Comparison of ENCODE assay signal across 8 mouse cellular contexts in the genomic region with DNA sequence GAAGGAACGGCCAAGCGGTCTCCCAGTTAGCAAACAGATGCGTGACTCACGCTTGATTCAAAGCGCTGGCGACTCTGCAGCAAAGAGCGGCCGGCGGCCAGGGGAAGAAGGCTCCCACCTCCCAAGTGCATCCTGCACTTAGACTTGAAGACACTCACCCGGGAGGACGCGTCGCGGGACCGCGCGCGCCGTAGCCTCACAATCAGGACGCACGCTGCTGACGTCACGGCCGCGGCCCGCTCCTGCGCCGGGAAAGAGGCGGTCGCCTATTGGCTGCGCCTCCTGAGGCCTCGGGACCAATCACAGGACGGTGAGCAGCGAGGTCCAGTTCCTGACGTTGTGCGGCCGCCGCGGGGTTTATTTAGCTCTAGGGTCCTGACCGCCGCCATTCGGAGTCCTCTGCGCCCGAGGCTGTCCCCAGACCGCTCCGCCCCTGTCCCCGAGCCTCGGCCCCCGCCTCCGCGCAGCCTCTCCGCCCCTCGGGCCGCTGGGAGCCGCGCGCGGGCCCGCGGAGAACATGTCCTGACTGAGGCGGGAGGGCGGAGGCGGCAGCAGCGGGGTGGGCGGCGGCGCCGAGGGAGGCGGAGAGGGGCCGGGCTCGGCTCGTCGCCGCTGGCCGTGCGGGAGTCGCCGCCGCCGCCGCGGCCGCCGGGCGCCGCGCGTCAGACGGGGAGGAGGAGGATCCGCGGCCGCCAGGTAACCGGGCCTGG. TPM values are rescaled to one million over a fixed set of nuclear protein-coding genes. Genes with fewer than 3 reads are reported as not detected.
DNase-seq lines count a peak whose midpoint lies in the region; ATAC-seq lines count a peak whose summit lies in the region.

A gene (plus strand): TSS at position 293 of the 710 bp plus-strand sequence.

- ATAC-seq in hindbrain, embryonic 15.5 days (ENCODE audit: low FRiP score, low read depth) = peak; percentile 99

- H3K4me3 ChIP-seq in hindbrain, embryonic 15.5 days = peak within 1 kb of the TSS; percentile 75

- no peaks in the 10 kb centered on the region for H3K27me3 ChIP-seq in hindbrain, embryonic 15.5 days

- H3K4me1 ChIP-seq in hindbrain, embryonic 15.5 days (replicated peaks) = peaks cover 29% of the 10 kb centered on the region

- DNase-seq in T-cell, adult 2 months (ENCODE audit: low spot score) = peak; percentile 98
- peak; percentile 99 for DNase-seq in cerebellum, postnatal 36 days
- DNase-seq in frontal cortex, postnatal 36 days (ENCODE audit: low spot score in 2 of 2) = peak; percentile 99
- DNase-seq in left cerebral cortex, adult 11 months (ENCODE audit: low spot score) = peak; percentile 98
- peak; percentile 99 for DNase-seq in lung, postnatal 4 days
- DNase-seq in retina, postnatal 7 days (ENCODE audit: low read depth, low spot score) = peak; percentile 95
- DNase-seq in urinary bladder, adult 2 months (ENCODE audit: low spot score) = peak; percentile 98

- H3K9ac ChIP-seq in hindbrain, embryonic 15.5 days = peak within 1 kb of the TSS; percentile 80

- under 1% methylated on average over 72 of the region's 93 CpGs for WGBS in hindbrain, embryonic 15.5 days

- H3K36me3 ChIP-seq in hindbrain, embryonic 15.5 days = no peaks in the 10 kb centered on the region

- H3K4me2 ChIP-seq in hindbrain, embryonic 15.5 days = peak within 1 kb of the TSS; percentile 85

- H3K27ac ChIP-seq in hindbrain, embryonic 15.5 days (replicated peaks) = peak within 1 kb of the TSS; percentile 94

- H3K9me3 ChIP-seq in hindbrain, embryonic 15.5 days = no peaks in the 10 kb centered on the region

RNA-seq across cellular contexts. Expression of the gene that starts here (rescaled TPM):
- 20.0 and 20.3 TPM in 2 replicates for polyA plus RNA-seq in hindbrain, embryonic 15.5 days (2015; fragmentation: Nextera tagmentation; extraction: Ambion mirVana)
- polyA plus RNA-seq in urinary bladder, adult 2 months (2012; rRNA removed) = 22.4 and 24.2 TPM in 2 replicates

Comparison
In these comparisons a context has a peak if more than half of its experiments do, and no peak if none do; other contexts are left out.
1. Peak in every context shown above with its lines: DNase-seq, ATAC-seq, H3K4me3 ChIP-seq and H3K27ac ChIP-seq.